Mouse (Mus musculus) spleen, adult 2 months (tissue): ENCODE results near the gene Pts. TPM values are rescaled to one million over a fixed set of nuclear protein-coding genes. Genes with fewer than 3 reads are reported as not detected.

Source experiments
- DNase-seq, 2 experiments: peaks; one replicate each; pipeline versions ENCODE4 v3.0.0 to v3.0.0-alpha.2; 2012 to 2021; ENCODE audit warnings: low spot score in 2 of 2, low read depth in 1 of 2
- H3K27ac ChIP-seq: fragments of 200-500 bp; 2 replicates; pipeline ENCODE4 v1.5.1; 2012; ENCODE audit warnings: low read length, inconsistent platforms; ENCODE audit not compliant: insufficient read depth
- H3K27me3 ChIP-seq: fragments of 200-500 bp; 2 replicates; pipeline ENCODE4 v1.6.1; 2012; ENCODE audit warnings: mild to moderate bottlenecking, moderate library complexity, low read length, inconsistent platforms; ENCODE audit not compliant: control insufficient read depth, insufficient read depth
- H3K36me3 ChIP-seq: fragments of 200-500 bp; 2 replicates; pipeline ENCODE4 v1.6.1; 2012; ENCODE audit warnings: mild to moderate bottlenecking, low read length, inconsistent platforms; ENCODE audit not compliant: control insufficient read depth, insufficient read depth
- H3K4me1 ChIP-seq: fragments of 200-500 bp; 2 replicates; pipeline ENCODE4 v1.6.1; 2011; ENCODE audit warnings: inconsistent platforms; ENCODE audit not compliant: control insufficient read depth, insufficient read depth, insufficient read length
- H3K4me3 ChIP-seq: fragments of 200-500 bp; 2 replicates; pipeline ENCODE4 v1.5.1; 2011; ENCODE audit warnings: mild to moderate bottlenecking, inconsistent platforms; ENCODE audit not compliant: insufficient read depth, insufficient read length; ENCODE audit errors: extremely low read depth
- CTCF ChIP-seq: fragments of 200-500 bp; IDR thresholded peaks from 2 replicates; pipeline ENCODE4 v1.5.1; 2011; ENCODE audit warnings: mild to moderate bottlenecking, inconsistent platforms; ENCODE audit not compliant: insufficient read depth, insufficient read length, insufficient replicate concordance; ENCODE audit errors: extremely low read depth
- POLR2A ChIP-seq: fragments of 200-500 bp; IDR thresholded peaks from 2 replicates; pipeline ENCODE4 v1.6.1; 2011; ENCODE audit warnings: low read depth, low read length, inconsistent platforms
- WGBS: fragments of 180-500 bp; shearing (Covaris S2); methylation state at CpG from one replicate; pipeline ENCODE4 v1.1.7; 2018; 5-methylcytosine and 5-hydroxymethylcytosine counted together
- polyA plus RNA-seq: library from polyadenylated mRNA; depleted of rRNA; stranded (reverse); fragments of >200 nt; gene quantifications from 2 replicates; pipeline ENCODE4 v1.2.3, GENCODE M21; 2012

Gene Pts
- polyA plus RNA-seq, 1 experiment, result 27.8 TPM

- H3K27me3 ChIP-seq, result no peaks in the 10 kb centered on the region
- no peak for TF ChIP-seq CTCF
- TF ChIP-seq POLR2A, result no peak
- H3K4me1 ChIP-seq, result peaks cover 16% of the 10 kb centered on the region
- H3K36me3 ChIP-seq, result no peaks in the 10 kb centered on the region
- no peak overlapping the region for H3K27ac ChIP-seq
- no peak overlapping the region for H3K4me3 ChIP-seq
- no peak for DNase-seq
- 85% methylated on average over 4 of the region's 4 CpGs for WGBS
Measured at GRCm38 (mm10) chr9:50548936-50549335, 20.4 kb upstream of the Pts start.

- H3K27ac ChIP-seq, result peak overlapping the region; percentile 62
- 0 out of 2 replicates have a peak overlapping the region, but pooled peaks have one; percentile 3 for H3K4me3 ChIP-seq
- H3K4me1 ChIP-seq, result peaks cover 12% of the 10 kb centered on the region; the same call in 1 of the 2 replicates
- TF ChIP-seq CTCF, result no peak
- TF ChIP-seq POLR2A, result no peak
- H3K27me3 ChIP-seq, result no peaks in the 10 kb centered on the region
- no peaks in the 10 kb centered on the region for H3K36me3 ChIP-seq
- peak; percentile 45 to 60 for DNase-seq
- 7% methylated on average over 5 of the region's 5 CpGs for WGBS
Measured at GRCm38 (mm10) chr9:50547859-50548478, 19.4 kb upstream of the Pts start.

- 85% methylated on average over 9 of the region's 9 CpGs for WGBS
- Histone ChIP-seq H3K27ac (no peak overlapping the region), H3K36me3 (no peaks in the 10 kb centered on the region), H3K4me1 (peaks cover 9% of the 10 kb centered on the region), H3K4me3 (no peak overlapping the region), H3K27me3 (no peaks in the 10 kb centered on the region)
- TF ChIP-seq POLR2A (no peak), CTCF (no peak)
- DNase-seq, result no peak
Measured at GRCm38 (mm10) chr9:50542401-50542800, 13.9 kb upstream of the Pts start.

- WGBS, result 13% methylated on average over 7 of the region's 7 CpGs
- no peak for TF ChIP-seq CTCF
- no peak for TF ChIP-seq POLR2A
- H3K36me3 ChIP-seq, result no peaks in the 10 kb centered on the region
Measured at GRCm38 (mm10) chr9:50540170-50540569, 11.6 kb upstream of the Pts start.

GRCm38 (mm10) chr9:50537295-50537694 lies 8.8 kb upstream of the Pts start:
- WGBS, result 22% methylated on average over 4 of the region's 4 CpGs
- Histone ChIP-seq H3K4me1 (peaks cover 8% of the 10 kb centered on the region), H3K27me3 (no peaks in the 10 kb centered on the region), H3K36me3 (no peaks in the 10 kb centered on the region), H3K27ac (no peak overlapping the region), H3K4me3 (no peak overlapping the region)
- TF ChIP-seq POLR2A (no peak), CTCF (no peak)
- DNase-seq, result no peak

More at GRCm38 (mm10) chr9:50540170-50540569, 11.6 kb upstream of the Pts start:
- H3K4me3 ChIP-seq, result no peak overlapping the region
- no peak for DNase-seq
- no peak overlapping the region for H3K27ac ChIP-seq
- H3K4me1 ChIP-seq, result peaks cover 8% of the 10 kb centered on the region
- H3K27me3 ChIP-seq, result no peaks in the 10 kb centered on the region

- WGBS, result 69% methylated on average over 7 of the region's 7 CpGs
- H3K4me1 ChIP-seq, result peaks cover 8% of the 10 kb centered on the region
- DNase-seq, result no peak
- no peak overlapping the region for H3K27ac ChIP-seq
- H3K36me3 ChIP-seq, result no peaks in the 10 kb centered on the region
- no peak for TF ChIP-seq POLR2A
- TF ChIP-seq CTCF, result no peak
- no peak overlapping the region for H3K4me3 ChIP-seq
- H3K27me3 ChIP-seq, result no peaks in the 10 kb centered on the region
Measured at GRCm38 (mm10) chr9:50536603-50537135, 8.1 kb upstream of the Pts start.

- WGBS, result 63% methylated on average over 5 of the region's 5 CpGs
- TF ChIP-seq POLR2A, result no peak
- Histone ChIP-seq H3K36me3 (no peaks in the 10 kb centered on the region), H3K27ac (no peak overlapping the region), H3K4me1 (peaks cover 8% of the 10 kb centered on the region), H3K27me3 (no peaks in the 10 kb centered on the region), H3K4me3 (no peak overlapping the region)
- no peak for DNase-seq
Measured at GRCm38 (mm10) chr9:50535930-50536329, 7.4 kb upstream of the Pts start.
